8 mouse cellular contexts compared by ENCODE assay signal in genomic region chrX:152232781-152233763, GRCm38 (mm10). TPM values are rescaled to one million over a fixed set of nuclear protein-coding genes. Genes with fewer than 3 reads are reported as not detected.
DNase-seq lines count a peak whose midpoint lies in the region; ATAC-seq lines count a peak whose summit lies in the region.

Gene Kdm5c, plus strand, starts transcription at chrX:152233020.

- peaks cover 14% of the 10 kb centered on the region for H3K36me3 ChIP-seq in hindbrain, embryonic 14.5 days (replicated peaks; ENCODE audit: control insufficient read depth, insufficient read depth)

- no peaks in the 10 kb centered on the region for H3K9me3 ChIP-seq in hindbrain, embryonic 14.5 days (ENCODE audit: control insufficient read depth, low read length)

- DNase-seq in R1 (ENCODE audit: low read depth, low spot score): peak; percentile 99
- DNase-seq in cerebellum, postnatal 25 days: peak; percentile 95 to 97
- DNase-seq in frontal cortex, postnatal 25 days (ENCODE audit: low spot score in 2 of 2): peak; percentile 76 to 96
- peak; percentile 99 for DNase-seq in hindbrain, embryonic 14.5 days (ENCODE audit: low spot score)
- DNase-seq in layer of hippocampus, postnatal 36 days: peak; percentile 88 to 95
- DNase-seq in lung, postnatal 36 days: peak; percentile 99
- DNase-seq in retina, postnatal 1 day: peak; percentile 100
- peak; percentile 61 to 95 for DNase-seq in urinary bladder, adult 18-20 months (ENCODE audit: low spot score in 2 of 2)

- peaks cover 15% of the 10 kb centered on the region for H3K4me1 ChIP-seq in hindbrain, embryonic 14.5 days (replicated peaks; ENCODE audit: control insufficient read depth, insufficient read depth, low read length)

- 1% methylated on average over 68 of the region's 69 CpGs for WGBS in hindbrain, embryonic 14.5 days

- H3K4me3 ChIP-seq in hindbrain, embryonic 14.5 days (replicated peaks; ENCODE audit: low read length): peak within 1 kb of the TSS; percentile 70

- peak; percentile 97 for ATAC-seq in hindbrain, embryonic 14.5 days (ENCODE audit: low FRiP score)

- peaks cover 5% of the 10 kb centered on the region; the same call in 1 of the 2 replicates for H3K27me3 ChIP-seq in hindbrain, embryonic 14.5 days (ENCODE audit: control insufficient read depth, insufficient read depth, low read length)

- peak within 1 kb of the TSS; percentile 79 for H3K9ac ChIP-seq in hindbrain, embryonic 14.5 days

- peak within 1 kb of the TSS; percentile 71 for H3K27ac ChIP-seq in hindbrain, embryonic 14.5 days

- peak within 1 kb of the TSS; percentile 90 for H3K4me2 ChIP-seq in hindbrain, embryonic 14.5 days (replicated peaks)

RNA-seq across cellular contexts. Expression of gene Kdm5c, which starts in this region (rescaled TPM):
- polyA plus RNA-seq in hindbrain, embryonic 14.5 days (2014; fragmentation: Nextera tagmentation; extraction: Ambion mirVana): 24.6 and 25.1 TPM in 2 replicates
- total RNA-seq in layer of hippocampus, postnatal 36 days (2021): 10 to 100 TPM; 54.2 to 62.3 TPM

Comparison
In these comparisons a context has a peak if more than half of its experiments do, and no peak if none do; other contexts are left out.
1. Peak in every context shown above with its lines: DNase-seq, ATAC-seq, H3K4me3 ChIP-seq and H3K27ac ChIP-seq.